Comparison of ENCODE assay signal across 16 mouse cellular contexts in the genomic region with DNA sequence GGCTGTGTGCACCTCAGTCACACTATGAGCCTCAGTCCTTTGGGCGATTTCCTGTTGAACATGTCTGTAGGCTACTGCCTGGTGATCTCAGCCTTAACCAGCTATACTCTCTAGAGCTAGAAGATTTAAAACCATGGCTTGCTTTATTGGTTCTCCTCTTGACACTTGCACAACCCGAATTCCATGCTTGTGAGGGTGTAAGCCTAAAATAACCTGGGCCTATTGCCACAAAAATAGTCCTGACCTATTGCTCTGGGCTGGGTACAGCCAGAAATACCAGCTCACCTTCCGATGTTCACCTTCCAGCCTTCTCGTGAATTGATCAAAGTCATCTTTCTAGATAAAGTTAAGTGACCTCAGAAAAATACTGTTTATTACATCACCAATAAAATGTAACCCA. TPM values are rescaled to one million over a fixed set of nuclear protein-coding genes. Genes with fewer than 3 reads are reported as not detected.
A peak's percentile ranks its signal among the peaks of the same experiment; 100 is the strongest.
DNase-seq lines count a peak whose midpoint lies in the region; ATAC-seq and TF ChIP-seq lines count a peak whose summit lies in the region.
"Had no signal": no experiment of that assay in that cellular context is flagged by ENCODE, and none has a peak within 500 bp of the region (broad histone marks: within the 10 kb centered on the region; RNA-seq: fewer than 3 reads in every experiment).

No protein-coding gene starts in this region.

- H3K4me3 ChIP-seq in kidney, adult 2 months (ENCODE audit: insufficient read depth, low read depth, low read length), result no peak overlapping the region
- H3K4me3 ChIP-seq in heart, embryonic 12.5 days, result no peak overlapping the region
- H3K4me3 ChIP-seq: forebrain, embryonic 12.5 days; hindbrain, embryonic 13.5 days; stomach, embryonic 15.5 days had no signal

- DNase-seq in kidney, adult 2 months, result peak; percentile 24
- DNase-seq in kidney, adult 9 months, result no peak
- DNase-seq in fat pad, adult 2 months (ENCODE audit: extremely low read depth, low read depth, low spot score), result peak; percentile 88
- DNase-seq in lung, postnatal 10 days, result peak; percentile 24
- DNase-seq in cerebellum, adult 11-12 months, result no peak
- no peak for DNase-seq in cerebellum, adult 18-20 months
- no peak for DNase-seq in MN1 (ENCODE audit: low spot score)
- DNase-seq: adrenal gland, adult 2 months; cerebellum, adult 2 months; retina, postnatal 1 day; thymus, postnatal 14 days had no signal

- ATAC-seq in heart, embryonic 12.5 days (ENCODE audit: insufficient number of reproducible peaks, low FRiP score), result peak; percentile 53; the same call in 1 of the 2 replicates
- ATAC-seq: intestine, embryonic 16.5 days had no signal

- H3K27me3 ChIP-seq in kidney, adult 2 months (replicated peaks; ENCODE audit: control insufficient read depth, insufficient read depth, low read length), result no peaks in the 10 kb centered on the region
- H3K27me3 ChIP-seq in heart, embryonic 12.5 days (replicated peaks), result no peaks in the 10 kb centered on the region
- H3K27me3 ChIP-seq: forebrain, embryonic 12.5 days; hindbrain, embryonic 13.5 days; stomach, embryonic 15.5 days had no signal

- 69% methylated on average over 4 of the region's 4 CpGs for WGBS in kidney, adult 2 months
- 54% methylated on average over 4 of the region's 4 CpGs for WGBS in heart, embryonic 12.5 days

- H3K27ac ChIP-seq in kidney, adult 2 months (ENCODE audit: insufficient read depth, low read depth, low read length), result no peak overlapping the region
- peak overlapping the region; percentile 88 for H3K27ac ChIP-seq in heart, embryonic 12.5 days (ENCODE audit: poor library complexity, severe bottlenecking)
- H3K27ac ChIP-seq: forebrain, embryonic 12.5 days; hindbrain, embryonic 13.5 days; stomach, embryonic 15.5 days had no signal

- H3K4me1 ChIP-seq in kidney, adult 2 months (ENCODE audit: control insufficient read depth, insufficient read depth, low read length), result no peaks in the 10 kb centered on the region
- peaks cover 23% of the 10 kb centered on the region for H3K4me1 ChIP-seq in heart, embryonic 12.5 days (replicated peaks)
- H3K4me1 ChIP-seq: forebrain, embryonic 12.5 days; stomach, embryonic 15.5 days had no signal

- no peak for TF ChIP-seq POLR2A in kidney, adult 2 months (IDR thresholded peaks at IDR 0.05; ENCODE audit: low read depth, low read length)

- peak overlapping the region; percentile 12; the same call in 1 of the 2 replicates for H3K4me2 ChIP-seq in heart, embryonic 12.5 days
- H3K4me2 ChIP-seq: forebrain, embryonic 12.5 days; hindbrain, embryonic 13.5 days; stomach, embryonic 15.5 days had no signal

- no peak for TF ChIP-seq CTCF in kidney, adult 2 months (conservative IDR thresholded peaks at IDR 0.05; ENCODE audit: insufficient read depth, insufficient read length, low read depth, low read length)

- no peaks in the 10 kb centered on the region; the same call in 1 of the 2 replicates for H3K36me3 ChIP-seq in kidney, adult 2 months (ENCODE audit: control insufficient read depth, insufficient read depth, low read length)
- peaks cover 59% of the 10 kb centered on the region for H3K36me3 ChIP-seq in heart, embryonic 12.5 days

- H3K9ac ChIP-seq in heart, embryonic 12.5 days, result no peak overlapping the region
- H3K9ac ChIP-seq: forebrain, embryonic 12.5 days; hindbrain, embryonic 13.5 days; stomach, embryonic 15.5 days had no signal

- H3K9me3 ChIP-seq in heart, embryonic 12.5 days (replicated peaks), result peaks cover 9% of the 10 kb centered on the region; the same call in 1 of the 2 replicates
- H3K9me3 ChIP-seq: stomach, embryonic 15.5 days had no signal

RNA-seq across cellular contexts. Expression of gene Ick, which starts 30.5 kb away (rescaled TPM):
- 8.2 and 8.9 TPM in 2 replicates for polyA plus RNA-seq in kidney, adult 2 months (2012; rRNA removed)
- 15.8 and 18.8 TPM in 2 replicates for polyA plus RNA-seq in heart, embryonic 12.5 days (2016; fragmentation: Nextera tagmentation; extraction: Ambion mirVana)

RNA-seq across cellular contexts. Expression of gene Fbxo9, which starts 30.6 kb away (rescaled TPM):
- 93.3 and 100.0 TPM in 2 replicates for polyA plus RNA-seq in kidney, adult 2 months (2012; rRNA removed)
- 44.2 and 45.9 TPM in 2 replicates for polyA plus RNA-seq in heart, embryonic 12.5 days (2016; fragmentation: Nextera tagmentation; extraction: Ambion mirVana)

RNA-seq across cellular contexts. Expression of gene Gsta4, which starts 43.1 kb away (rescaled TPM):
- 120 and 154 TPM in 2 replicates for polyA plus RNA-seq in kidney, adult 2 months (2012; rRNA removed)
- polyA plus RNA-seq in heart, embryonic 12.5 days (2016; fragmentation: Nextera tagmentation; extraction: Ambion mirVana), result 73.9 and 74.5 TPM in 2 replicates

Comparison
In these comparisons a context has a peak if more than half of its experiments do, and no peak if none do; other contexts are left out.
1. DNase-seq: peak in kidney, adult 2 months (single experiment), fat pad, adult 2 months (single experiment) and lung, postnatal 10 days (single experiment); none in kidney, adult 9 months (single experiment), cerebellum, adult 11-12 months (single experiment), cerebellum, adult 18-20 months (0 of 2) and MN1 (single experiment).